Comparison of ENCODE assay signal across 8 mouse cellular contexts in genomic region chr2:92058469-92058868, GRCm38 (mm10). TPM values are rescaled to one million over a fixed set of nuclear protein-coding genes. Genes with fewer than 3 reads are reported as not detected.
DNase-seq lines count a peak whose midpoint lies in the region; ATAC-seq lines count a peak whose summit lies in the region.

No protein-coding gene starts in this region.

- ATAC-seq in midbrain, embryonic 11.5 days (ENCODE audit: low FRiP score) = peak; percentile 39

- H3K4me3 ChIP-seq in embryonic facial prominence, embryonic 10.5 days = peak overlapping the region; percentile 78
- peak overlapping the region; percentile 58 for H3K4me3 ChIP-seq in midbrain, embryonic 11.5 days (ENCODE audit: low read depth, low read length)

- peaks cover 38% of the 10 kb centered on the region for H3K4me1 ChIP-seq in embryonic facial prominence, embryonic 10.5 days
- H3K4me1 ChIP-seq in midbrain, embryonic 11.5 days (ENCODE audit: control insufficient read depth, insufficient read depth, low read length) = peaks cover 14% of the 10 kb centered on the region

- DNase-seq in adrenal gland, postnatal 10 days = peak; percentile 95
- DNase-seq in embryonic facial prominence, embryonic 10.5 days (ENCODE audit: low spot score) = peak; percentile 94
- peak; percentile 98 for DNase-seq in heart, adult 11 months
- peak; percentile 81 for DNase-seq in kidney, adult 11 months
- peak; percentile 94 for DNase-seq in left cerebral cortex, postnatal 4 days
- DNase-seq in midbrain, embryonic 11.5 days (ENCODE audit: low spot score, missing footprints) = peak; percentile 99
- peak; percentile 97 for DNase-seq in right cerebral cortex, postnatal 4 days
- peak; percentile 86 for DNase-seq in yolk sac, embryonic 10.5 days (ENCODE audit: low spot score)

- under 1% methylated on average over 29 of the region's 29 CpGs for WGBS in embryonic facial prominence, embryonic 10.5 days
- under 1% methylated on average over 29 of the region's 29 CpGs for WGBS in midbrain, embryonic 11.5 days

- H3K36me3 ChIP-seq in embryonic facial prominence, embryonic 10.5 days (replicated peaks) = no peaks in the 10 kb centered on the region
- H3K36me3 ChIP-seq in midbrain, embryonic 11.5 days (ENCODE audit: control insufficient read depth, insufficient read depth, low read length) = no peaks in the 10 kb centered on the region

- H3K9ac ChIP-seq in midbrain, embryonic 11.5 days (ENCODE audit: low read length) = 0 out of 2 replicates have a peak overlapping the region, but pooled peaks have one; percentile 39

- H3K4me2 ChIP-seq in midbrain, embryonic 11.5 days = peak overlapping the region; percentile 98

- intact Hi-C loops in left cerebral cortex, postnatal 4 days (cut with DNase I) = loop anchor here (2.0 to 5.0 kb wide), 2 partner anchors 71 to 124 kb away; no protein-coding TSS in a partner anchor

- no peaks in the 10 kb centered on the region for H3K9me3 ChIP-seq in embryonic facial prominence, embryonic 10.5 days
- no peaks in the 10 kb centered on the region for H3K9me3 ChIP-seq in midbrain, embryonic 11.5 days (ENCODE audit: control insufficient read depth, low read length)

- H3K27me3 ChIP-seq in embryonic facial prominence, embryonic 10.5 days (replicated peaks; ENCODE audit: low read depth, poor library complexity, severe bottlenecking) = peaks cover 93% of the 10 kb centered on the region
- H3K27me3 ChIP-seq in midbrain, embryonic 11.5 days (ENCODE audit: control insufficient read depth, insufficient read depth, low read length) = peaks cover 38% of the 10 kb centered on the region

- no peak overlapping the region for H3K27ac ChIP-seq in embryonic facial prominence, embryonic 10.5 days (replicated peaks)
- no peak overlapping the region for H3K27ac ChIP-seq in midbrain, embryonic 11.5 days (ENCODE audit: low read depth, low read length)

RNA-seq across cellular contexts. Expression of gene Creb3l1, which starts 34.2 kb away (rescaled TPM):
- total RNA-seq in adrenal gland, postnatal 10 days (2021) = 10 to 100 TPM; 11.7 to 16.7 TPM
- polyA plus RNA-seq in embryonic facial prominence, embryonic 10.5 days (2016; fragmentation: Nextera tagmentation; extraction: Ambion mirVana) = 0.93 and 1.0 TPM in 2 replicates
- 10 to 100 TPM; 10.3 to 12.4 TPM for total RNA-seq in left cerebral cortex, postnatal 4 days (2021)
- polyA plus RNA-seq in midbrain, embryonic 11.5 days (2014; fragmentation: Nextera tagmentation; extraction: Ambion mirVana) = 2.0 and 2.1 TPM in 2 replicates

RNA-seq across cellular contexts. Expression of gene Phf21a, which starts 34.4 kb away (rescaled TPM):
- 10 to 100 TPM; 54.6 to 82.5 TPM for total RNA-seq in adrenal gland, postnatal 10 days (2021)
- 41.3 and 42.3 TPM in 2 replicates for polyA plus RNA-seq in embryonic facial prominence, embryonic 10.5 days (2016; fragmentation: Nextera tagmentation; extraction: Ambion mirVana)
- 100 to 1,000 TPM in 1 of 2 experiments, 10 to 100 TPM in 1; 95.7 to 102 TPM for total RNA-seq in left cerebral cortex, postnatal 4 days (2021)
- 34.4 and 37.5 TPM in 2 replicates for polyA plus RNA-seq in midbrain, embryonic 11.5 days (2014; fragmentation: Nextera tagmentation; extraction: Ambion mirVana)
